In genomic region chr12:72025275-72025795, GRCm38 (mm10) we compare ENCODE assay signal across 21 mouse cellular contexts. TPM values are rescaled to one million over a fixed set of nuclear protein-coding genes. Genes with fewer than 3 reads are reported as not detected.
DNase-seq lines count a peak whose midpoint lies in the region.
"Had no signal": no experiment of that assay in that cellular context is flagged by ENCODE, and none has a peak within 500 bp of the region (broad histone marks: within the 10 kb centered on the region; RNA-seq: fewer than 3 reads in every experiment).

No protein-coding gene starts in this region.

- H3K27me3 ChIP-seq in heart, embryonic 10.5 days (ENCODE audit: insufficient read depth, poor library complexity, severe bottlenecking), result no peaks in the 10 kb centered on the region
- H3K27me3 ChIP-seq: embryonic facial prominence, embryonic 12.5 days; heart, embryonic 12.5 days; limb, embryonic 15.5 days; lung, embryonic 15.5 days had no signal

- whole genome bisulfite sequencing in heart, embryonic 10.5 days, result 58% methylated on average over 6 of the region's 6 CpGs

- intact Hi-C loops in heart, postnatal 36 days (cut with DNase I), result no loop called here

- peaks cover 26% of the 10 kb centered on the region for H3K4me1 ChIP-seq in heart, embryonic 10.5 days
- H3K4me1 ChIP-seq: embryonic facial prominence, embryonic 12.5 days had no signal

- no peak for DNase-seq in heart, embryonic 10.5 days (ENCODE audit: low spot score)
- no peak for DNase-seq in heart, postnatal 36 days
- peak; percentile 48 for DNase-seq in Muller cell, postnatal 12 days (ENCODE audit: inconsistent ontology term)
- DNase-seq in embryo, embryonic 11 days, result peak; percentile 24
- peak; percentile 36 for DNase-seq in mesoderm, embryonic 11.5 days (ENCODE audit: low read depth, low spot score)
- DNase-seq in adrenal gland, postnatal 10 days, result no peak
- DNase-seq in lung, adult 18-20 months, result no peak
- no peak for DNase-seq in T-cell, adult 2 months (ENCODE audit: low spot score)
- DNase-seq: adrenal gland, postnatal 25 days; cerebellum, adult 9-10 months; heart, postnatal 10 days; kidney, adult 2 months; kidney, postnatal 10 days; left cerebral cortex, postnatal 4 days; lung, postnatal 36 days had no signal

- H3K27ac ChIP-seq in heart, embryonic 10.5 days, result peak overlapping the region; percentile 47; the same call in 1 of the 2 replicates
- H3K27ac ChIP-seq: embryonic facial prominence, embryonic 12.5 days; limb, embryonic 15.5 days; liver, embryonic 14.5 days; lung, embryonic 15.5 days had no signal

- H3K36me3 ChIP-seq in heart, embryonic 10.5 days, result no peaks in the 10 kb centered on the region
- H3K36me3 ChIP-seq: embryonic facial prominence, embryonic 12.5 days; heart, embryonic 12.5 days; limb, embryonic 15.5 days; lung, embryonic 15.5 days had no signal

- H3K9me3 ChIP-seq in heart, embryonic 10.5 days, result no peaks in the 10 kb centered on the region
- H3K9me3 ChIP-seq: embryonic facial prominence, embryonic 12.5 days; limb, embryonic 15.5 days; lung, embryonic 15.5 days had no signal

- no peak overlapping the region for H3K4me3 ChIP-seq in heart, embryonic 10.5 days
- H3K4me3 ChIP-seq: embryonic facial prominence, embryonic 12.5 days; heart, embryonic 12.5 days; limb, embryonic 15.5 days; lung, embryonic 15.5 days; megakaryocyte, embryonic 14.5 days had no signal

RNA-seq across cellular contexts. Expression of gene Gpr135, which starts 45.6 kb away (rescaled TPM):
- 0.32 and 0.41 TPM in 2 replicates for polyA plus RNA-seq in heart, embryonic 10.5 days (2016; fragmentation: Nextera tagmentation; extraction: Ambion mirVana)
- total RNA-seq in heart, postnatal 36 days (2021), result under 1 TPM; 0.41 to 0.42 TPM
- total RNA-seq in adrenal gland, postnatal 10 days (2021), result 1 to 10 TPM; 4.5 to 4.8 TPM

RNA-seq across cellular contexts. Expression of gene L3hypdh, which starts 59.9 kb away (rescaled TPM):
- 13.6 and 15.1 TPM in 2 replicates for polyA plus RNA-seq in heart, embryonic 10.5 days (2016; fragmentation: Nextera tagmentation; extraction: Ambion mirVana)
- 1 to 10 TPM; 6.8 to 6.9 TPM for total RNA-seq in heart, postnatal 36 days (2021)
- 10 to 100 TPM; 31.0 to 37.3 TPM for total RNA-seq in adrenal gland, postnatal 10 days (2021)

Comparison
In these comparisons a context has a peak if more than half of its experiments do, and no peak if none do; other contexts are left out.
1. DNase-seq: peak in Muller cell, postnatal 12 days (single experiment), embryo, embryonic 11 days (single experiment) and mesoderm, embryonic 11.5 days (single experiment); none in heart, embryonic 10.5 days (single experiment), heart, postnatal 36 days (0 of 2), adrenal gland, postnatal 10 days (single experiment), lung, adult 18-20 months (0 of 2) and T-cell, adult 2 months (single experiment).
2. RNA of gene L3hypdh, which starts 59.9 kb away (total RNA-seq): 31.0 to 37.3 TPM in adrenal gland, postnatal 10 days; 6.8 to 6.9 TPM in heart, postnatal 36 days; every median in the first group is over 4 times any median in the second.